Mouse (Mus musculus): ENCODE results near the gene Thap8. TPM values are rescaled to one million over a fixed set of nuclear protein-coding genes. Genes with fewer than 3 reads are reported as not detected.

The Thap8 gene
- polyA plus RNA-seq (2017; shearing (Covaris generic)): 1 to 10 TPM in 1 of 2 experiments, under 1 TPM in 1; 0.31 to 1.4 TPM

DNA sequence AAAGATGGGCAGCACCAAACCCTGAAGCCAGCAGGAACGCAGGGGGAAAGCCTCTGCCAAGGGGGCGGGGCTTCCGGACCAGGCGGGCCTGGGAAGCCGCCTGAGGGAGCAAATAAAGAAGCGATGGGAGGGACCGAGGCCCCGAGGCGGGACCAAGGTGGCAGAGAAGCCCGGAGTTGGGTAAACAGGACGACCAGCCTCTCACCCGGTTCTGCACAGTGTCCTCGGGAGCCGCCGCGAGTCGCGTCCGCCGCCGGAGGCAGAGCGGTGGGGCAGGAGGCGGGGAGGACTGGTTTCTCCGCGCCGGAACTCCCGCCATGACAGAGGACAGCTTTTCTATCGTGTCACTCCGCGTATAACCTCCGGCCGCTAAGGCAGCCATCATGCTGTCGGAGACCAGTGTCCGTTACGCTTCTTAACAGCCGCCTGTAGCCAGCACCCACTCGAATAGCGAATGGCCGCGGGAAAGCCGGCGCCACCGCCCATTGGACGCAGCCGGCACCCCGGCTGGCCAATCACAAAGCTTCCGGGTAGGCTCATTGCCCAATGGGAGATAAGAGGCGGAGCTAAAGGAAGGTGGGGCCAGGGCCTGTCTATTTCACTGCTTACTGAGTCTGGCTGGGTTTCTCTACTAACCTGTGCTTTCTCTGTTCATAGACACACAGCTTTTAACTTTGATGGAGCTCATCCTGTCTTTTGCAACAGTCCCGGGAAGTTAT is at the start of gene Thap8, which contains the start of gene Wdr62:
Gene Thap8 (plus strand): TSS at position 144 of the 719 bp plus-strand sequence.
Gene Wdr62 (minus strand): TSS at position 469 of the 719 bp plus-strand sequence.

DNA sequence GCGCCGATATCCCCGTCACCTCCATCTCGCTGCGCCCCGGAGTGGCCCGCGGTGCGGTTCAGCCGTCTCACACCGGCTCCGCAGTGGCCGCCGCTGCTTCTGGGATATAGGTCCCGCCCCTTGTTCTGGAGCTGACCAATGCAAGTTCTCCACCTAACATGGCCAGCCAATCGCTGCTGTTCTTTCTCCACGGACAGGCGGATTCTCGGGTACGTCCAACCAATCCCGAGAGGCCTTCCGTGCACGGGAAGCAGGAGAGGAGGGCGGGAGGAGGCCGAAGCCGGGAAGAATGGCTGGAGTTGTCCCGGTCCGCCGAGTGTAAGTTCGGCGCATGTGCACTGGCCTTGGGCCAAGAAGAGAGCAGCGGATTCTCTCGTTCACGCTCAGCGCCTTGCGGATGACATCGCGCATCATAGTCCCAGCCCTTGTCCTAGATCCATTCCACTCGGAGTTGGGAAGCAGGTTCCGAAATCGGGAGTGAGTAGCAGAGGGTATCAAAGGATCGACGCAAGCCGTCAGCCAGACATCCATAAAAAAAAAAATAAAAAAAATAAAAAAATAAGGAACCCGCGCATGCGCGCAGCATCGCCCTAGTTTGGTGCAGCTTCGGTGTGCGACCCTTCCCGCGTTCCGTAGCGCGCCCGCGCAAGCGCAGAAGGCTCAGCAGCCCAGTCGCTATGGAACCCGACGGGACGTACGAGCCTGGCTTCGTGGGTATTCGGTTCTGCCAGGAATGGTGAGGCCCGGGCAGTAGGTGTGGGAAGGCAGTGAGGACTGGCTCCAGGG is 48.0 kb upstream of the Thap8 start, which contains the start of the genes Polr2i and Tbcb:
Gene Polr2i (plus strand): TSS at position 280 of the 786 bp plus-strand sequence.
Gene Tbcb (minus strand): TSS at position 604 of the 786 bp plus-strand sequence.

DNA sequence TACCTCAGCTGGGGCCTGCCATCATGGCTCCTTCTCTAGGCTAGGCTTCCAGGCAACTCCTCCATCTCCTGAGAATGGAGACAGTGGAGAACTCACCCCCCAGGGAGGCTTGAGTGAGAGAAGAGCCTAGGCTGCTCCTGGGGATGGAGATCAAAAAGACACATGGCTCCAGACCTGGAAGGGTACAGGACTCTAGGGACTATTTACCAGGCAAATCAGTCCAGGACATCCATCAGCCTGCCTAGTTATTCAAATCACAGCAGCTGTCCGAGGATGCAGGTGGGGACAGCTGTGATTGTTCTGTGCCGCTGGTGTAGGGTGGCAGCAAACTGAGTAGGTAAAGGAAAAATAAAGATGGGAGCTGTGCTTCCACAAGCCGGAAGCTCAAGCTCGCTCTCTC is 44.3 kb upstream of the Thap8 start, which contains the start of gene Ovol3:
Gene Ovol3 (minus strand): TSS at position 101 of the 400 bp plus-strand sequence.

GRCm38 (mm10) chr7:30291215-30292131 is 11.6 kb downstream of the Thap8 start, which contains the start of gene Clip3:
Gene Clip3, plus strand, starts transcription at chr7:30291728.

DNA sequence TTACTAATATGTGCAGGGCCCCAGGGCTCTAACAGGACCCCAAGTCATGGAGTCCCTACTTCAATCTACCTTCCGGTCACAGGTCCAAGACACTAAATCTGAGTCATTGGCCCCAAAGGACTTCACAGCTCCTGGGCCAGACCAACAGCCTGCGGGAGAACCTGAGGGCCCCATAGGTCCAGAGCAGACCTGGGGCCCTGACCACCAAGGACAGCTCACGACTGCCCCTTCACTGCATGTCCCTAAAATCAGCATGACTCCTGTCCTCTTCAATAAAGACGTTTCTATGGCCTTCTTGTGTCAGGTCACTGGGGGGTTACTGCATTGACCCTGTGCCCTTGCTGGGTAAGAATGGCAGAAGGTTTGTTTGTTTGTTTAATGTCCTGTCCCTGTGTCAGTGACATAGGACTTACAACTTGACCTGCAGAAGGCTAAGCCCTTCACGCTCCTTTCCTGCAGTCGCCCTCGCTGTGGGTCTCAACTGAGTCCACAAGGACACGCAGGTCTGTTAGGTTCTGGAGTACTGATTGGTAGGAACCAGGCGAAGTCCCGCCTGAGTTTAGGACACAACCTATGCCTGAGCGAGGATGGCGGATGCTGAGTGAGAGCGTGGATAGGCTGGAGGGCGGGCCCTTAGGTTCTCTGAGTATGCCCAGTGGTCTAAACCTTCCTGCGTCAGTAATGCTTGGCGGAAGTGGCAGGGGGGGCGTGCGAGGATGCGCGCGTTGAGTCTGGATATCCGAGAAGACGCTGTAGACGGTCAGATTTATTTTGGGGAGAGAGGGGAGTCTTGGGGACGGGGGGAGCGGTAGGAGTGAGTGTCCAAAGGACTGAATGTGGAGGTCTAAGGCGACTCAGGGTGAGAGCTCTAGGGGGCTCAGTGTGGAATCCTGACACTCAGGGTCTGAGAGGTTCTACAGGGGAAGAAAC is 28.4 kb downstream of the Thap8 start, which contains the start of gene Alkbh6:
Gene Alkbh6 (plus strand): TSS at position 642 of the 930 bp plus-strand sequence.

GRCm38 (mm10) chr7:30314721-30315155 is 34.8 kb downstream of the Thap8 start, which contains the start of gene Syne4:
Gene Syne4, plus strand, starts transcription at chr7:30314807.

DNA sequence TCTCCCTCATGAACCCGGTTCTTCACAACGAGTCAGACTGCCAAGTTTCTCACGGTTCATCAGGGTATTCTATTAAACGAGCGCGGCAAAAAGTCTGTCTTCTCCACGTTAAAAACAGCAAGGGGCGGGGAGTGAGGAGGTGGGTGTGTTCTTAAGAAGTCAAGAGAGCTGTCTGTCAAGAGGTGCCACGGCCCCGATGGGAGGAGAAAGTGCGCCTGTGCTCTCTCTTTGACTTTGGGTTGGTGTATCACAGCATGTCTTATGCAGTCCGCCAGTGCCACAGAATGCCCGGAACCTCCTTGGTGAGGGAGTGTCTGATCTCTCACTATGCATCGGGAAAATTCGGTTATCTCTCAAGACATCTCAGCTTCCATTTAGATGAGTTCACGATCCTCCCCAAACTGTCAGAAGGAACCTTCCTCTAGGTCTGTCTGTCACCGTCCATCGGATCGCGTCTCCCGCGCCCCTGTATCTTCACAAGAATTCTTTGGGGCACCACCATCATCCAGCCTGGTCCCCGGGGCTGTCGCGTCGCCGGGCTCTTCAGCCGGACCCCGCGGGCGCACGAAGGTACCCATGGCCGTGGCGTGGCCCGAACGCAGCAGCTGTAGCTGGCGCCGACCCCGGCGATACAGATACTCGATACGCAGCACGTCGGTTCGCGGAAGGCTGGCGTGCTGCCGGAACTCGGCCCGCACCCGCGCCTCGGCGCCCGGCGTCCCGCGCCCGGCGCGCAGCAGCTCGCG is 41.8 kb downstream of the Thap8 start, which contains the start of gene E130208F15Rik:
Gene E130208F15Rik (plus strand): TSS at position 202 of the 746 bp plus-strand sequence.

DNA sequence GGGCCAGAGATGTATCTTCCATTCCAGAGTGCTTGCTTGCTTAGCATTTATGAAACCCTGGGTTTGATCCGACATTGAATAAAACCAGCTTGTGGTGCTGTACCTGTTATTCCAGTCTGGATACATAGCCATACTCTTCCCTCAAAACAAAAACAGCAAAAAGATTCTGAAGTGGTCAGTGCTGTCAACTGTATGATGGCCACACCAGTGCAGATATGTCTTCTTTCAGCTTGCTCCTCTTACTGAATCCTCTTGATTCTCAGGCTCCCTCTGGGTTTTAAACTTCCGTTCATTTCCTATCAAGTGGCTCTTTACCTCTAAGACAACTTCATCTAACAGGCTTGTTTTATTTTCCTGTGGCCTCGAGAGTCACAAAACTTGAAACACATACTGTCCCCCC is 43.9 kb downstream of the Thap8 start, which contains the start of gene Sdhaf1:
Gene Sdhaf1 (minus strand): TSS at position 101 of the 400 bp plus-strand sequence.

Other genes starting within 250 kb of the Thap8 start
- 10 to 100 TPM in 1 of 2 experiments, 1 to 10 TPM in 1; 4.5 to 10.7 TPM for gene Zfp14, start 228.7 kb upstream of the Thap8 start, polyA plus RNA-seq (2017; shearing (Covaris generic))
- gene Zfp82, start 207.2 kb upstream of the Thap8 start, polyA plus RNA-seq (2017; shearing (Covaris generic)): 10 to 100 TPM in 1 of 2 experiments, 1 to 10 TPM in 1; 9.1 to 18.0 TPM
- gene Gm26920, start 189.7 kb upstream of the Thap8 start, polyA plus RNA-seq (2017; shearing (Covaris generic)): 1 to 10 TPM; 1.0 to 1.7 TPM
- gene Zfp566, start 189.6 kb upstream of the Thap8 start, polyA plus RNA-seq (2017; shearing (Covaris generic)): 1 to 10 TPM; 9.8 to 9.9 TPM
- 10 to 100 TPM; 59.3 to 66.2 TPM for gene Zfp260, start 185.3 kb upstream of the Thap8 start, polyA plus RNA-seq (2017; shearing (Covaris generic))
- gene Zfp382, start 158.2 kb upstream of the Thap8 start, polyA plus RNA-seq (2017; shearing (Covaris generic)): 10 to 100 TPM in 1 of 2 experiments, 1 to 10 TPM in 1; 9.7 to 18.8 TPM
- 10 to 100 TPM; 18.5 to 23.9 TPM for gene Zfp146, start 110.3 kb upstream of the Thap8 start, polyA plus RNA-seq (2017; shearing (Covaris generic))
- under 1 TPM in 1 of 2 experiments, not detected in 1; 0.43 TPM for gene Cox7a1, start 96.0 kb upstream of the Thap8 start, polyA plus RNA-seq (2017; shearing (Covaris generic))
- 10 to 100 TPM; 81.2 to 88.6 TPM for gene Capns1, start 81.3 kb upstream of the Thap8 start, polyA plus RNA-seq (2017; shearing (Covaris generic))
- 10 to 100 TPM; 52.7 to 55.1 TPM for gene Polr2i, start 48.1 kb upstream of the Thap8 start, polyA plus RNA-seq (2017; shearing (Covaris generic))
- gene Tbcb, start 47.8 kb upstream of the Thap8 start, polyA plus RNA-seq (2017; shearing (Covaris generic)): 100 to 1,000 TPM; 106 to 120 TPM
- not detected for gene Ovol3, start 44.4 kb upstream of the Thap8 start, polyA plus RNA-seq (2017; shearing (Covaris generic))
- gene Wdr62, start 325 bp downstream of the Thap8 start, polyA plus RNA-seq (2017; shearing (Covaris generic)): 10 to 100 TPM in 1 of 2 experiments, 1 to 10 TPM in 1; 4.1 to 20.0 TPM
- gene Clip3, start 11.6 kb downstream of the Thap8 start, polyA plus RNA-seq (2017; shearing (Covaris generic)): 1 to 10 TPM; 4.0 to 9.0 TPM
- gene Alkbh6, start 28.6 kb downstream of the Thap8 start, polyA plus RNA-seq (2017; shearing (Covaris generic)): 100 to 1,000 TPM; 152 to 164 TPM
- 10 to 100 TPM; 13.3 to 21.9 TPM for gene Syne4, start 34.7 kb downstream of the Thap8 start, polyA plus RNA-seq (2017; shearing (Covaris generic))
- gene E130208F15Rik, start 41.6 kb downstream of the Thap8 start, polyA plus RNA-seq (2017; shearing (Covaris generic)): not detected
- gene Sdhaf1, start 43.8 kb downstream of the Thap8 start, polyA plus RNA-seq (2017; shearing (Covaris generic)): 10 to 100 TPM; 36.0 to 57.6 TPM
- not detected for gene Lrfn3, start 82.7 kb downstream of the Thap8 start, polyA plus RNA-seq (2017; shearing (Covaris generic))
- gene Tyrobp, start 133.7 kb downstream of the Thap8 start, polyA plus RNA-seq (2017; shearing (Covaris generic)): 10 to 100 TPM in 1 of 2 experiments, 1 to 10 TPM in 1; 2.4 to 16.6 TPM
- 100 to 1,000 TPM; 388 to 519 TPM for gene Hcst, start 139.8 kb downstream of the Thap8 start, polyA plus RNA-seq (2017; shearing (Covaris generic))
- 100 to 1,000 TPM in 1 of 2 experiments, 10 to 100 TPM in 1; 93.7 to 126 TPM for gene Nfkbid, start 141.6 kb downstream of the Thap8 start, polyA plus RNA-seq (2017; shearing (Covaris generic))
- 10 to 100 TPM; 25.4 to 35.3 TPM for gene Aplp1, start 165.4 kb downstream of the Thap8 start, polyA plus RNA-seq (2017; shearing (Covaris generic))
- gene Kirrel2, start 177.6 kb downstream of the Thap8 start, polyA plus RNA-seq (2017; shearing (Covaris generic)): not detected
- gene Nphs1, start 178.2 kb downstream of the Thap8 start, polyA plus RNA-seq (2017; shearing (Covaris generic)): not detected
- under 1 TPM in 1 of 2 experiments, not detected in 1; 0.95 TPM for gene Prodh2, start 213.5 kb downstream of the Thap8 start, polyA plus RNA-seq (2017; shearing (Covaris generic))